Mouse (Mus musculus) bone marrow macrophage, adult 2 months (primary cell): ENCODE data around the gene Immp2l. TPM values are rescaled to one million over a fixed set of nuclear protein-coding genes. Genes with fewer than 3 reads are reported as not detected.

Experiments used
- H3K27ac ChIP-seq: 2 replicates; pipeline ENCODE4 v1.5.1; 2012; ENCODE audit warnings: low read depth, low read length; ENCODE audit not compliant: insufficient read depth
- H3K4me1 ChIP-seq: 2 replicates; pipeline ENCODE4 v1.6.1; 2012; ENCODE audit warnings: low read length; ENCODE audit not compliant: control insufficient read depth, insufficient read depth
- H3K4me3 ChIP-seq: 2 replicates; pipeline ENCODE4 v1.5.1; 2012; ENCODE audit warnings: mild to moderate bottlenecking, low read length, moderate library complexity; ENCODE audit not compliant: insufficient read depth
- CTCF ChIP-seq: IDR thresholded peaks from 2 replicates; pipeline ENCODE4 v1.5.1; 2012; ENCODE audit warnings: low read depth, mild to moderate bottlenecking, low read length, moderate library complexity
- POLR2A ChIP-seq: IDR thresholded peaks from 2 replicates; pipeline ENCODE4 v1.6.1; 2012; ENCODE audit warnings: mild to moderate bottlenecking, low read depth, low read length, borderline replicate concordance
- polyA plus RNA-seq: library from polyadenylated mRNA; stranded (reverse); fragments of >200 nt; gene quantifications from 2 replicates; pipeline ENCODE4 v1.2.4, GENCODE M21; 2012; ENCODE audit not compliant: missing spikeins, insufficient read depth, insufficient read length

Gene Immp2l
- polyA plus RNA-seq, 1 experiment: 2.3 TPM

DNA sequence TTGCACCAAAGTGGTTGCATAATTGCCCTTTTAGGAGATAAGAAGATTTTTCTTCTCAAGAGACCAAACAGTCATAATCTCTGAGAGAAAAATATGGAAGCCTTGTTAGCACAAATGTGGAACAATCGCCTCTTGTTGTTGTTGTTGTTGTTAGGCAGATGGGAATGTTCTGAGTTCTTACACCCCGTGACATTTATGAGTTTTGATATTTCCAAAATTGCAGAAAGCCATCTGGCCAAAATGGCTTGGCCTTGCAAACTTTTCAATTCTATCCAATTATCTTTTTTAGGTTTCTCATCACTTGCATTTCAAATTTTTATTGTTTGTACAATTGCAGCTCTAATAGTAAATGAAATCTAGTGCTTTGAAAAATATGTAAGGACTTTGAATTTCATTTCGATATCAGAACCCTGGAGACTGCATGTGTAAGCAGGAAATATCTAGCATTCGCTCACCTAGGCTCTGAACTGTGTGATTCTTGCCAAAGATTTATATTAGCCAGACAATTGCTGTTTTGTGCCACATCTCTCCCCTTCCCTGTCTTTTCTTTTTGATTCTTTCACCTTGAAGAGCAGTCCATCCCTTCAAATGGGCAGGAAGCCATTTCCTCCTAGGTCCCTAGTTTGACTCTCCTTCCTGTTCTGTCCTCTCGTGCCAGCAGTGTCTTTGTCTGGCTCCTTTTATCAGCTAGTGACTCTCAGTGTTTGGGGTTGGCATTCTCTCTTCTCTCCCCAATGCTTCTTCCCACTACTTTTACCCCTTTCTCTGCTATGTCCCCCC, 412.5 kb downstream of the Immp2l start:
- TF ChIP-seq CTCF (no peak), POLR2A (no peak)
- Histone ChIP-seq H3K4me3 (no peak overlapping the region), H3K27ac (no peak overlapping the region), H3K4me1 (peaks cover 2% of the 10 kb centered on the region; the same call in 1 of the 2 replicates)

DNA sequence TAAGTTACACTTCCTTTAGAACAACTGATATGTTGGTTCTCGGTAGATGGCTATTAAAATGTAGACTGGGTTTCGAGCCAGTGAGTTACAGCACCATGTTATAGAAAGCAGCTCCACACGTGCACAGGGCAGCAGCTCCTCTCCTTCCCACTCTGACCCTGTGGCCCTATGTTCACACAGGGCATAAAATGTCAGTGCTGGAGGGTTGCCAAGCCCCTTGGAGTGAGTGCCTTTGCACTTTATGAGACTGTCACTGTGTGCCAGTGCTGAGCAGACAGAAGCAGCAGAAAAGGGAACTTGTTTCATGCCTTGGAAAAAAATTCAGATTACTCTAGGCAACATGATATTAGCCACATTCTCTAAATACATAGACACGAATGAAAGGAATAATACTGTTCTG, 414.6 kb downstream of the Immp2l start:
- TF ChIP-seq CTCF (no peak), POLR2A (no peak)
- Histone ChIP-seq H3K4me3 (no peak overlapping the region), H3K4me1 (peaks cover 2% of the 10 kb centered on the region; the same call in 1 of the 2 replicates), H3K27ac (no peak overlapping the region)

DNA sequence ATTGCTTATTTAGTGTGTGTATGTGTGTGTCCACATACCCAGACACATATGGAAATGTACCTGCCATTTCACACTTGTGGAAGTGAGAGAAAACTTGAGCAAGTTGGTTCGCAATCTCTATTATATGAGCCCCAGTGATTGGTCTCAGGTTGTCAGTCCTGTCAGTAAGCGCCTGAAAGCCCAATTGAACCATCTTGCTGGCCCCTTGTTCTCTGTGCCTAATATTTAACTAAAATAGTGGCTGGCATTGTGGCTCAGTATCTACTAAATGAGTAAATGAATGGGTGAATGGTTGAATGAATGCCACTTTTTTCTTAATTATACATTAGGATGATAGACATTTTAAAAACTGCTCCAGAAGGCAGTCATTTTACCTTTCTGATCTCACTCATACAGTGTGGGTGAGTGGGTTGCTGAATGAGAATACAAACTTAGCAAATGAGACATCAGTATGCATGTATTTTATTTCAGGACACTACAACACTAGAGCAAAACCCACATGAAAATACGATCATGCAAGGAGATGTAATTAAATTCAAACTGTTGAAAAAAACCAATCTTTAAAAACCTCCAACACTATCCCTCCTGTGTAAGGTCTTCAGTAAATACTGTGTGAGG, 444.6 kb downstream of the Immp2l start:
- no peak overlapping the region for H3K4me3 ChIP-seq
- no peaks in the 10 kb centered on the region for H3K4me1 ChIP-seq
- H3K27ac ChIP-seq: no peak overlapping the region
- TF ChIP-seq CTCF (no peak), POLR2A (no peak)

DNA sequence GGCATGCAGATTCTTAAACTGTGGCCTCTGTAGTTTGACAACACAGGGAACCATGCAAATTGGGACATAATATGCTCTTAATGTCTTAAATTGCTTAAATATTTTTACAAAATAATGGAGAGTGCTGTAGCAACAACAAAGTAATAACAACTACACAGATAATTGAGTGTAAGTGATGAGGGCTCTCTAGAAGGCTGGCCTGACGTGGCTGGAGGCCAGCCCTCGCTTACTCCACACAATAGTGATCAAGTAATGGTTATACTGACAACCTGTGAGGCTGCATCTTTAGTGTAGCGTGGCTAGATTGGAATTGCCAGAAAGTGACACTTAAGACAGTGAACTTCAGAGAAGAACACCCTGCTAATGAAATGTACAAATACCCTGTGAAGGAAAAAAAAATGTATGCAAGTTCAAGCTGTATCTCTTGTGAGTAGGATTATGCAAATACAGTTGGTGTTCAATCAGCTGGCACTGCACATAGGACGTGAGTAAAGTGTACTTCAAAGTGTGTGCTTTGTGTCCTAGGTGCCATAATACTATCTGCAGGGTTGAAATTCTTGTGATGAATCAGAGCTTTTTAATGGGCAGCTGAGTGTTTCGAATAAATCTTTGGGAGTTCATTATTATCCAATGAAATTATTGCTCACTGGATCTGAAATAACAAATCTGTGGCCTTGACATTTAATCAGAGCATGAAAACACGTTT, 445.4 kb downstream of the Immp2l start:
- no peaks in the 10 kb centered on the region for H3K4me1 ChIP-seq
- TF ChIP-seq CTCF (no peak), POLR2A (no peak)
- H3K27ac ChIP-seq: no peak overlapping the region
- H3K4me3 ChIP-seq: no peak overlapping the region

DNA sequence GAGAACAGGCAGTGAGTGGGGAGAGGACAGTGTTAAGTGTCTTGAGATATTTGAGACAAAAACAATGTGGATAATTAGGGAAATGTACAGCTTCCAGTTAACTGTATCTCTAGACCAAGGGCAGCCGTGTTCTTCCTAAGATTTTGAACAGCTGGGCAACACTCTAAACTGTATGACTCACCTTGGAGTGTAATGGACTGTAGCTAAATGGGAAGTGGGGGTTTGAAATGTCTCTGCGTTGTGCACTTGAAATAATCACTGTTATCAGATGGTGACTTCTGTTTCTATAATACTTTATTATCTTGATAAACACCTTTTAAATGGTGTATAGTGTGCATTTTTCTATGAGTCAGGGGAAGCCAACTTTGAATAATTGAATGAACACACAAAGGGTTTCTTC, 457.6 kb downstream of the Immp2l start:
- TF ChIP-seq POLR2A (no peak), CTCF (no peak)
- Histone ChIP-seq H3K4me3 (no peak overlapping the region), H3K27ac (no peak overlapping the region), H3K4me1 (peaks cover 2% of the 10 kb centered on the region; the same call in 1 of the 2 replicates)

DNA sequence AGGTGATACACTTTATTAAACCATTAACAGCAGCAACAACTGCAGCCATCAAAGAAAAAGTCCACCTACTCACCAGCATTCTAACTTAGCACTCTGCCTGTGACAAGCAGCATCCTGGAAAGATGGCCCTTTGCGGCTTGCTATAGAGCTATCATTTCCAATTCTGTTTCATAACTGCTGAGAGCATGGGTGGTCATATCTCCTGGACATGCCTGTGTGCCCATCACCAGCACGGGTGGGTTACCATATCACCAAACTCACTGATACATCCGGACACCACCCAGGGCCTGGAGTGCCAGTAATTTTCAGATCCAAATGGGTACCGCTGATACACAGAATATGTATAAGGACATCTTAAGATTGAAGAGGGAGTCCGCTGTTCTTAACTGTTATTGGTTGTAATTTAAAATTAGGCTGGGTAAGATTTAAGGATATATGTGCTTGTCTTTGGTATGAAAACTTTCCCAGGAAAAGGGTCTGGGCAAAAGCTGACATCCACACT, 459.3 kb downstream of the Immp2l start:
- TF ChIP-seq POLR2A (no peak), CTCF (no peak)
- Histone ChIP-seq H3K4me3 (no peak overlapping the region), H3K4me1 (peaks cover 2% of the 10 kb centered on the region; the same call in 1 of the 2 replicates), H3K27ac (no peak overlapping the region)

DNA sequence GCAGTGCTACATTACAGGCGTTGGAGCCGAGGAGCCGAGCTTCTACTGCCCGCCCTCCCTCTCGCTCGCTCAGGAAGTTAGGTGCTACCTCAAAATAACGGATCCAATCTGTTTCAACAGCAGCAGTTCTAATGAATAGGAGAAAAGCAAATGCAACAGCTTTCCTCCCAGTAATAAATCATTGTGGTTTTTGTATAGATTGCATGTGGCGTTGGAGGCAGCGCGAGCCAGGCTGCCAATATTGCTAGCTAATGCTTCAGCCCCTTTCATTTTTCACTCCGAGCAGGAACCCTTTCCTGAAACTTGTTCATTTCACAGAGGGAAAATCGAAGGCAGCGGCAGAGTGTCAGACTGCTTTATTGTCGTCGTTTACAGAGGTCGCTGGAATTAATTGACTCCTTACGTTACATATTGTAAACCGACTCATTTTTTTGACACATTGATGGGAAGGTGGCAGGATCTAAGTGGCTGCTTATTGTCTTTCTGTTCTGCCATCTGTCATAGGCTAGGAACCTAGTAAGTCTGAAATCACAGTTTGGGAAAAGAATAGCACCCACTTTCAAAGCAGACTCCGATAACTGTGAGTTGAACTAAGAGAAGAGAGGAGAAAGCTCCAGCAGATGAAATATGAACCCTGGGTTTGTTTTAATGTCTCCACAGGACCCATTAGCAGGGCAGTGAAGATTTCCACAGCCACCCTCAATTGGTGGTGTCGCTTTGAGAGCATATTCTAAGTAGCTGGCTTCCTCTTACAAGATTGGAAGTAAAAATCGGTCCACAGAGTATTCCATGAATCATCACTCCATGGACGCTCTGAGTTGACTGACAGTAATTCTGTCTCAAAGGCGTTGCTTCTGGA, 459.9 kb downstream of the Immp2l start:
- TF ChIP-seq CTCF (no peak), POLR2A (no peak)
- Histone ChIP-seq H3K4me3 (peak overlapping the region; percentile 14; the same call in 1 of the 2 replicates), H3K4me1 (peaks cover 2% of the 10 kb centered on the region; the same call in 1 of the 2 replicates), H3K27ac (no peak overlapping the region)

DNA sequence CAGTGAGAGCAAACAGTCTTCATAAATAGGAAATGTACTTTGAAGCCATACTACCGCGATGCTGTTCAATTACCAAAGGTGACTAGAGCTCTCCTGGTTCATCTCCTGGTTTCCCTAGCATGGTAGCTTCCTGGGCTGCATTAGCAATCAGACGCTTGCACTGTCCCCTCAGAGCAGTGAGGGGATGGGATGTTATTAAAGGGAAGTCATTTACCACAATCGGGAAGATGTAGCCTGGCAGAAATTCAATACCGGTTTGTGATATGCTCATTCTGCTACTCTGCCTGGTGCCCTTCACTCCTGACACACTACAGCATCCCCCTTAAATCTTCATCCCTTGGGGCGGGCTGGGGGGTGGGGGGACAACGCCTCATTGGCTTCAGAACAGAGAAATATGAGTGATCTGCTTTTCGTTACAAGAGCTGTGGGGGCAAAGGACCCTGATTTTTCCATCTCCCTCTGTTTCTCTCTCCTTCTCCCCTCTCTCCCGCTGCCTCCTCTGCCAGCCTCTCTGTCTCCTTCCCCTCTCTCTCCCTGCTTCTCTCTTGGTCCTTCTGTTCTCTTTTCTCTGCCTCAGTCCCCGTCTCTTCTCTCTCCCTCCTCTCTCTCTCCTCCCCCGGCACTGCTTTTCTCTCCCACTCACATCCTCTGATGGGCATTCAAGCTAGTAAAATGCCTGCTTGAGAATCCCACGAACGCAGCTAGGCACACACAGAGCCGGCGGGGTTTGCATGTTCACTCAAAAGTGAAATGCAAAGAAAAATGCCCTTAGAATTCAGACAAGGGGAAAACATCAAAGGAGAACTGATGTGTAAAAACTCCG, 461.0 kb downstream of the Immp2l start:
- peak overlapping the region; percentile 32 for H3K4me3 ChIP-seq
- no peak overlapping the region for H3K27ac ChIP-seq
- no peak for TF ChIP-seq POLR2A
- no peak for TF ChIP-seq CTCF
- H3K4me1 ChIP-seq: peaks cover 2% of the 10 kb centered on the region; the same call in 1 of the 2 replicates
